Mouse (Mus musculus) embryo, embryonic 10.5 days (tissue): ENCODE data around the gene Sh3bgrl2.
A peak's percentile ranks its signal among the peaks of the same experiment; 100 is the strongest.

Experiments used
- DNase-seq: peaks from one replicate; pipeline ENCODE4 v3.0.0-alpha.2; 2015; ENCODE audit warnings: low spot score

Gene Sh3bgrl2

GRCm38 (mm10) chr9:83686511-83687100, 138.5 kb downstream of the Sh3bgrl2 start:
- DNase-seq: peak; percentile 70

- no peak for DNase-seq
Observed at GRCm38 (mm10) chr9:83687904-83688303, 139.8 kb downstream of the Sh3bgrl2 start.
